ENCODE assay signal across 20 mouse cellular contexts in genomic region chr3:153045328-153045727, GRCm38 (mm10).
DNase-seq lines count a peak whose midpoint lies in the region; ATAC-seq lines count a peak whose summit lies in the region.
"Had no signal": no experiment of that assay in that cellular context is flagged by ENCODE, and none has a peak within 500 bp of the region (broad histone marks: within the 10 kb centered on the region; RNA-seq: fewer than 3 reads in every experiment).

No protein-coding gene starts in this region.

- no peaks in the 10 kb centered on the region; the same call in none of the 2 replicates for H3K9me3 ChIP-seq in heart, embryonic 10.5 days
- no peaks in the 10 kb centered on the region for H3K9me3 ChIP-seq in liver, embryonic 15.5 days (replicated peaks)

- peak; percentile 37; the same call in 1 of the 2 replicates for ATAC-seq in liver, embryonic 15.5 days (ENCODE audit: insufficient read depth)
- no peak for ATAC-seq in inflammation-experienced regulatory T-cells, adult 6 months
- ATAC-seq: forebrain, embryonic 16.5 days had no signal

- H3K4me1 ChIP-seq in heart, embryonic 10.5 days = no peaks in the 10 kb centered on the region
- no peaks in the 10 kb centered on the region for H3K4me1 ChIP-seq in liver, embryonic 15.5 days (replicated peaks)
- H3K4me1 ChIP-seq: embryonic facial prominence, embryonic 12.5 days; forebrain, embryonic 12.5 days; heart, embryonic 12.5 days; hindbrain, embryonic 10.5 days had no signal

- DNase-seq in heart, adult 11 months = peak; percentile 37
- DNase-seq in heart, embryonic 10.5 days (ENCODE audit: low spot score) = no peak
- DNase-seq in brain, adult 2 months (ENCODE audit: low read depth, low spot score) = peak; percentile 43
- DNase-seq in embryo, embryonic 11 days = no peak
- DNase-seq: adrenal gland, adult 8-10 months; adrenal gland, postnatal 36 days; cerebellum, adult 11 months; cerebellum, adult 8-10 months; cerebellum, postnatal 14 days; gastrocnemius, postnatal 10 days; heart, adult 2 months had no signal

- no peak overlapping the region for H3K4me2 ChIP-seq in liver, embryonic 15.5 days
- H3K4me2 ChIP-seq: embryonic facial prominence, embryonic 12.5 days; forebrain, embryonic 12.5 days; heart, embryonic 12.5 days; hindbrain, embryonic 14.5 days had no signal

- no peak overlapping the region for H3K4me3 ChIP-seq in heart, embryonic 10.5 days
- no peak overlapping the region for H3K4me3 ChIP-seq in liver, embryonic 15.5 days (replicated peaks)
- H3K4me3 ChIP-seq: embryonic facial prominence, embryonic 12.5 days; forebrain, embryonic 12.5 days; heart, adult 2 months; heart, embryonic 12.5 days; hindbrain, embryonic 10.5 days had no signal

- no peak overlapping the region for H3K9ac ChIP-seq in liver, embryonic 15.5 days
- H3K9ac ChIP-seq: embryonic facial prominence, embryonic 12.5 days; forebrain, embryonic 12.5 days; heart, embryonic 12.5 days; hindbrain, embryonic 14.5 days had no signal

- WGBS in heart, embryonic 10.5 days = 83% methylated on average over 2 of the region's 2 CpGs
- WGBS in liver, embryonic 15.5 days (ENCODE audit: insufficient replicate concordance) = 43% methylated on average over 2 of the region's 2 CpGs

- H3K36me3 ChIP-seq in heart, embryonic 10.5 days = no peaks in the 10 kb centered on the region
- no peaks in the 10 kb centered on the region for H3K36me3 ChIP-seq in liver, embryonic 15.5 days (replicated peaks)
- H3K36me3 ChIP-seq: embryonic facial prominence, embryonic 12.5 days; forebrain, embryonic 12.5 days; heart, embryonic 12.5 days; hindbrain, embryonic 10.5 days had no signal

- H3K27ac ChIP-seq in heart, embryonic 10.5 days = no peak overlapping the region
- no peak overlapping the region for H3K27ac ChIP-seq in liver, embryonic 15.5 days (replicated peaks)
- H3K27ac ChIP-seq: embryonic facial prominence, embryonic 12.5 days; forebrain, embryonic 12.5 days; heart, adult 2 months; hindbrain, embryonic 10.5 days; hindbrain, embryonic 14.5 days had no signal

- no peaks in the 10 kb centered on the region for H3K27me3 ChIP-seq in heart, embryonic 10.5 days (ENCODE audit: insufficient read depth, poor library complexity, severe bottlenecking)
- no peaks in the 10 kb centered on the region for H3K27me3 ChIP-seq in liver, embryonic 15.5 days
- H3K27me3 ChIP-seq: CH12.LX; embryonic facial prominence, embryonic 12.5 days; forebrain, embryonic 12.5 days; heart, embryonic 12.5 days had no signal

Comparison
In these comparisons a context has a peak if more than half of its experiments do, and no peak if none do; other contexts are left out.
1. DNase-seq: peak in heart, adult 11 months (single experiment) and brain, adult 2 months (single experiment); none in heart, embryonic 10.5 days (single experiment) and embryo, embryonic 11 days (single experiment).